Mouse (Mus musculus): ENCODE results near the gene Zfp992.
"Not testable (repeated sequence)": the region's sequence is repeated elsewhere in the genome, so short reads cannot be mapped to it uniquely, and the experiment has no call there.

Zfp992 gene

GRCm38 (mm10) chr4:146448950-146449349 lies at the start of gene Zfp992:
Gene Zfp992, plus strand, starts transcription at chr4:146449023.
- not testable (repeated sequence) for DNase-seq

- DNase-seq = not testable (repeated sequence)
Measured at GRCm38 (mm10) chr4:146429467-146429866, 19.4 kb upstream of the Zfp992 start.

GRCm38 (mm10) chr4:146430876-146431275 lies 17.9 kb upstream of the Zfp992 start:
- not testable (repeated sequence) for DNase-seq

- DNase-seq = not testable (repeated sequence)
Measured at GRCm38 (mm10) chr4:146435539-146435938, 13.3 kb upstream of the Zfp992 start.

- not testable (repeated sequence) for DNase-seq
Measured at GRCm38 (mm10) chr4:146437256-146437655, 11.6 kb upstream of the Zfp992 start.

- DNase-seq = not testable (repeated sequence)
Measured at GRCm38 (mm10) chr4:146444345-146444744, 4.5 kb upstream of the Zfp992 start.

- DNase-seq = not testable (repeated sequence)
Measured at GRCm38 (mm10) chr4:146445121-146445520, 3.7 kb upstream of the Zfp992 start.

GRCm38 (mm10) chr4:146446135-146446534 lies 2.7 kb upstream of the Zfp992 start:
- not testable (repeated sequence) for DNase-seq

GRCm38 (mm10) chr4:146447016-146447415 lies 1.8 kb upstream of the Zfp992 start:
- not testable (repeated sequence) for DNase-seq

- not testable (repeated sequence) for DNase-seq
Measured at GRCm38 (mm10) chr4:146449711-146450110, 888 bp downstream of the Zfp992 start.

GRCm38 (mm10) chr4:146452576-146452975 lies 3.8 kb downstream of the Zfp992 start:
- not testable (repeated sequence) for DNase-seq

GRCm38 (mm10) chr4:146454170-146454569 lies 5.3 kb downstream of the Zfp992 start:
- not testable (repeated sequence) for DNase-seq

GRCm38 (mm10) chr4:146454896-146455295 lies 6.1 kb downstream of the Zfp992 start:
- DNase-seq = no peak

- DNase-seq = no peak
Measured at GRCm38 (mm10) chr4:146455321-146455721, 6.5 kb downstream of the Zfp992 start.

GRCm38 (mm10) chr4:146456061-146456726 lies 7.4 kb downstream of the Zfp992 start:
- DNase-seq = no peak

GRCm38 (mm10) chr4:146457126-146457525 lies 8.3 kb downstream of the Zfp992 start:
- no peak for DNase-seq

- no peak for DNase-seq
Measured at GRCm38 (mm10) chr4:146457720-146458119, 8.9 kb downstream of the Zfp992 start.

GRCm38 (mm10) chr4:146459822-146460221 lies 11.0 kb downstream of the Zfp992 start:
- not testable (repeated sequence) for DNase-seq

GRCm38 (mm10) chr4:146460685-146461084 lies 11.9 kb downstream of the Zfp992 start:
- not testable (repeated sequence) for DNase-seq

- DNase-seq = not testable (repeated sequence)
Measured at GRCm38 (mm10) chr4:146463649-146464351, 15.0 kb downstream of the Zfp992 start.

- not testable (repeated sequence) for DNase-seq
Measured at GRCm38 (mm10) chr4:146469984-146470383, 21.2 kb downstream of the Zfp992 start.

- DNase-seq = not testable (repeated sequence)
Measured at GRCm38 (mm10) chr4:146474181-146474580, 25.4 kb downstream of the Zfp992 start.

GRCm38 (mm10) chr4:146474716-146475676 lies 26.2 kb downstream of the Zfp992 start:
- not testable (repeated sequence) for DNase-seq

Data from lung, postnatal 4 days (tissue).